Mouse (Mus musculus) lung, postnatal 0 days (tissue): ENCODE data around the gene Gm49342. TPM values are rescaled to one million over a fixed set of nuclear protein-coding genes. Genes with fewer than 3 reads are reported as not detected.

Experiments used
- ATAC-seq: fragments of 200-750 bp; cut with Nextera tagmentation; 2 replicates; pipeline ENCODE4 v1.8.0; 2017; ENCODE audit warnings: moderate library complexity
- DNase-seq: peaks from one replicate; pipeline ENCODE4 v3.0.0-alpha.2; 2016; ENCODE audit warnings: low spot score
- H3K27ac ChIP-seq: fragments of 300-500 bp; sonication (generic); 2 replicates; pipeline ENCODE4 v1.5.1; 2014; ENCODE audit warnings: antibody characterized with exemption, mild to moderate bottlenecking, low read length, mixed read lengths
- H3K27me3 ChIP-seq: fragments of 300-500 bp; sonication (generic); replicated peaks from 2 replicates; pipeline ENCODE4 v1.6.1; 2014; ENCODE audit warnings: low read length, mixed read lengths; ENCODE audit not compliant: insufficient read depth
- H3K36me3 ChIP-seq: fragments of 300-500 bp; sonication (generic); 2 replicates; pipeline ENCODE4 v1.6.1; 2014; ENCODE audit warnings: low read length, mixed read lengths; ENCODE audit not compliant: insufficient read depth
- H3K4me1 ChIP-seq: fragments of 300-500 bp; sonication (generic); 2 replicates; pipeline ENCODE4 v1.6.1; 2014; ENCODE audit warnings: antibody characterized with exemption, low read depth, low read length, mixed read lengths; ENCODE audit not compliant: insufficient read depth
- H3K4me2 ChIP-seq: fragments of 300-500 bp; sonication (generic); replicated peaks from 2 replicates; pipeline ENCODE4 v1.6.1; 2014; ENCODE audit warnings: low read depth, mild to moderate bottlenecking, low read length, moderate library complexity, mixed read lengths
- H3K4me3 ChIP-seq: fragments of 300-500 bp; sonication (generic); 2 replicates; pipeline ENCODE4 v1.5.1; 2014; ENCODE audit warnings: low read depth, low read length
- H3K9ac ChIP-seq: fragments of 300-500 bp; sonication (generic); replicated peaks from 2 replicates; pipeline ENCODE4 v1.6.1; 2014; ENCODE audit warnings: low read depth, mild to moderate bottlenecking
- H3K9me3 ChIP-seq: fragments of 300-500 bp; sonication (generic); 2 replicates; pipeline ENCODE4 v1.6.1; 2016; ENCODE audit warnings: low read length, mixed read lengths
- CTCF ChIP-seq: IDR thresholded peaks from 2 replicates; pipeline ENCODE4 v1.5.1; 2016; ENCODE audit warnings: antibody characterized with exemption, mild to moderate bottlenecking
- EP300 ChIP-seq: IDR thresholded peaks from 2 replicates; pipeline ENCODE4 v1.6.1; 2016; ENCODE audit warnings: antibody characterized with exemption, mild to moderate bottlenecking, control low read depth
- WGBS: fragments of 180-500 bp; shearing (Covaris S2); extraction: QIAGEN DNeasy Blood & Tissue Kit; methylation state at CpG from one replicate; pipeline ENCODE4 v1.1.7; 2014; 5-methylcytosine and 5-hydroxymethylcytosine counted together
- polyA plus RNA-seq: library from polyadenylated mRNA; unstranded; fragments of >200 nt; fragmentation: Nextera tagmentation; extraction: Ambion mirVana; gene quantifications from 2 replicates; pipeline ENCODE4 v1.2.1, GENCODE M21; 2015

Gene Gm49342
- polyA plus RNA-seq, 1 experiment from 2014 or later, result not detected

DNA sequence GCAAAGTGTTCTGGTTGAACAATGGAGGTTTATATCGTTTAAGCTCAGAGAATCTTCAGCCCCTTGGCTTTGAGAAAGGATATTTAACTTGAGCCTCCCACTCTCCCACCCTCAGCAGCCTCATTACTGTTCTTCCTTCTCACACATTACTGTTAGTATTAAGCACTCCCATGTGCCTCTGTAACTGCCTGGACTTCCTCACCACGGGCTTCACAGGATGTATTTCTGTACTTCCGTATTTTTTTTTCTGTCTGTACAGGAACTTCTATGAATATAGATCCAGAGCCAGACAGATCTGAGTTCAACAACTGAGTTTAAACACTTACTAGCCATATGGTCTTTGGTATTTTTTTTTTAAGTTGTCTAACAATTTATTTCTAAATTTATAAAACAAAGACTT is 52.8 kb downstream of the Gm49342 start:
- Histone ChIP-seq H3K36me3 (no peaks in the 10 kb centered on the region), H3K27me3 (no peaks in the 10 kb centered on the region), H3K4me2 (no peak overlapping the region), H3K9me3 (no peaks in the 10 kb centered on the region), H3K9ac (no peak overlapping the region), H3K27ac (no peak overlapping the region), H3K4me3 (no peak overlapping the region), H3K4me1 (no peaks in the 10 kb centered on the region)
- DNase-seq (peak; percentile 37), ATAC-seq (no peak)
- TF ChIP-seq CTCF, result no peak
- TF ChIP-seq EP300, result no peak
- 47% methylated on average over 3 of the region's 3 CpGs for WGBS

DNA sequence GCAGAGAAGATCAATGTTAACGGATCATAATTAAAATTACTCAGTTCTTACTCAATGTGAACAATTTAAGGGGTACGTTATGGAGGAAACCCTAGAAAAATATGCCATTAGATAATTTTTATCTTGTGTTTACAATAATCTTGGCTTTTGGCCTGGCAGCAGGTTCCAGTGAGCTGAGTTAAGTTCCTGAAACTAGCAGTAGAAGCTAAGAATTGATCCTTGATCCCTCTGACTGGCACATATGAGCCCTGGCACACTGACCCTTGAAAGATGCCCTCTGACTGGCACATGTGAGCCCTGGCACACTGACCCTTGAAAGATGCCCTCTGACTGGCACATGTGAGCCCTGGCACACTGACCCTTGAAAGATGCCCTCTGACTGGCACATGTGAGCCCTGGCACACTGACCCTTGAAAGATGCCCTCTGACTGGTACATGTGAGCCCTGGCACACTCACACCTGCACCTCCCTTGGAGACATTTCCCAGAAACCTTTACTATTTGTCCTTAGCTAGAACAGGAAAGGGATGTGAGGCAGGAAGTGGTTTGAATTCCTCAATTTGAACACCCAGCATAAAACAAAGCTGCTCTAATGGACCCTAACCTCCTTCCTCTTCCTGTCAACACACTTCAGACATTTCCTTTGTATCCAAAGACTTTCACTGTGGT is 53.8 kb downstream of the Gm49342 start:
- H3K4me1 ChIP-seq, result no peaks in the 10 kb centered on the region
- H3K27me3 ChIP-seq, result no peaks in the 10 kb centered on the region
- peak; percentile 64 for DNase-seq
- no peak overlapping the region for H3K9ac ChIP-seq
- WGBS, result 35% methylated on average over 2 of the region's 2 CpGs
- peak; percentile 71 for ATAC-seq
- TF ChIP-seq CTCF (no peak), EP300 (peak; percentile 92)
- no peak overlapping the region for H3K4me3 ChIP-seq
- H3K9me3 ChIP-seq, result no peaks in the 10 kb centered on the region
- H3K27ac ChIP-seq, result peak overlapping the region; percentile 38; the same call in 1 of the 2 replicates
- H3K4me2 ChIP-seq, result no peak overlapping the region
- H3K36me3 ChIP-seq, result no peaks in the 10 kb centered on the region

DNA sequence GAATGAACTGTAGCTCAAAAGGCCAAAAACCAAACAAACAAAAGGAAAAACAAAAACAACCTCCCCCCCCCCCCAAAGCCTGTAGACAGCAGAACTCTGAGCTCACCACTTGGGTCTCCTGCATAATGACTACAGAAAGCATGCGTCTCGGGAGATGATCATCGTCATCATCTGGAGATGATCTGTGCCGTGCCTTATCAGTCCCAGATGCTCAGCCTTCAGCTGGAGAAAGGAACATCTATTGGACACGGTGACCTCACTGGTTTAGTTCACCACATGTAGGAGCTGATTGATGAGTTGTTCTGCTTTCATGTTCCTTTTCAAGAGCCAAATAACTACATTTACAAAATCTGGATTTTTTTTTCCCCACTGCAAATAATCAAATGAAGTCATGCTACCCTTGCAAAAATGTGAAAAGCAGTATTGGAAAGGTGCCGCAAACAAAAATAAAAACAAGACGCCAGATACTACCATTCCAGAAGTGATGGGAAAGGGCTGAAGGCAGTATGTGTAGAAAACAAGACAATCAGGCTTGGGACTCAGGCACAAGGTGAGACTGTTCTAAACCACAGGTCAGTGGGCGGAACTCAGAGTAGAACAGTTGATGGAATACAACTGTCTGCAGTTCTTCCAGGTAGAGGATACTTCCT is 63.0 kb downstream of the Gm49342 start, which contains the start of gene Rnase10:
Gene Rnase10, plus strand, starts transcription at position 600 of the 650 bp plus-strand sequence.
- ATAC-seq (no peak), DNase-seq (peak; percentile 13)
- H3K27me3 ChIP-seq, result no peaks in the 10 kb centered on the region
- no peak within 1 kb of the TSS for H3K4me3 ChIP-seq
- TF ChIP-seq EP300 (no peak), CTCF (no peak)
- H3K9ac ChIP-seq, result no peak within 1 kb of the TSS
- H3K4me1 ChIP-seq, result peaks cover 5% of the 10 kb centered on the region; the same call in 1 of the 2 replicates
- WGBS, result 74% methylated on average over 8 of the region's 8 CpGs
- H3K9me3 ChIP-seq, result no peaks in the 10 kb centered on the region
- no peaks in the 10 kb centered on the region for H3K36me3 ChIP-seq
- H3K4me2 ChIP-seq, result peak within 1 kb of the TSS; percentile 23
- H3K27ac ChIP-seq, result peak within 1 kb of the TSS; percentile 81

DNA sequence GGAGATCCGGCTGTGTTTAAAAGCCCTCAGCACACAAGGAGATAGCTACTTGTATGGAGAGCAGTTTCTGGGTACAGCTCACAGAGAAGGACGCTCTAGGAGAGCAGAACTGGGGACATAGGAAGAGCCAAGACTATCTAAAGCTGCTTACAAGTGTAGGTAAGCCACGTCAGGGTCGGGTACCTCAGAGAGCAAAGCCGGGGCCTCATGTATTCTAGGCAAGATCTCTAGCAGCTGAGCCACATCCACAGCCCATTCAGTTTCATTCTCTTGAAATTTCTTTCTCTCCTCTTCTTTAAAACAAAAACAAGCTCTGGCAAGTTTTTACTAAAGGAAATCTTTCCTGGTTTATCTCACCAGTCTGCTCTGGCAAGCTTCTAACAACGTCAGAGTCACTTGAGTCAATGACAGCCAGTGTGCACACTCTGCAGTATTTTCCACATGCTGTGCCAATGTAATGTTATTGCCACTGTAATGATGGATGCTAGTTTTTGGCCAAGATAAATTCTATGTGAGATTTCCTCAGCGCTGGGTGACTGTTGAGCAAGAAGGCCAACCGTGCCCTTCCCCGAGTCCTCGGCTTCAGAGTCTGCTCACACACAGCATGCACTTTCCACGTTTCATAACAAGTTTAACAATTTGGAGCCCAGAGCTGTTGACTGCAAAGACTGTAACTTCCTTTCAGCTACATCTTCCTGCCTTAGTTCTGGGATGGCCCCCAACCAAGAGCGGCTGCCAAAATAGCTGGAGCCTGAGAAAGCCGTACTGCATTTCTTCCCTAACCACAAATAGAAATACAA is 63.8 kb downstream of the Gm49342 start:
- TF ChIP-seq EP300 (peak; percentile 77), CTCF (no peak)
- Histone ChIP-seq H3K4me1 (peaks cover 5% of the 10 kb centered on the region; the same call in 1 of the 2 replicates), H3K9ac (no peak overlapping the region), H3K9me3 (no peaks in the 10 kb centered on the region), H3K36me3 (no peaks in the 10 kb centered on the region), H3K27ac (peak overlapping the region; percentile 81), H3K4me2 (peak overlapping the region; percentile 23), H3K27me3 (no peaks in the 10 kb centered on the region), H3K4me3 (no peak overlapping the region)
- ATAC-seq (peak; percentile 95), DNase-seq (peak; percentile 93)
- 38% methylated on average over 13 of the region's 13 CpGs for WGBS

DNA sequence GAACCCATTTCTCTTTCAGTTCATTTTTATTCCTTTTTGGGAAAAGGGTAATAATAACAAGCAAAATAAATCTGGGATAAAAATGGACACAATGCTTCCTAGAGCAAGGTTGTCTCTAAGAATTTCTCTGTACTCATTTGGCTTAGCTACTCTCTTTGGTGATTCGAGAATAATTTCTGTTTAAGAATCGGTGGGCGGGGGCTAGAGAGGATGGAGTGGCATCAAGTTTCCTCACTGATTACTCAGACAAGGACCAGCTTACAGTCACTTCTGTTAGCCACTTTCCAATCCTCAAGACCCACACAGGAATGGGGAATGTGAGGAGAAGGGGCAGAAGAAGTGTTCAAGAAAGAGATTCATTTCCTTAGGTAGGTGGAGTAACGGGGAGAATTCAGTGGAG is 64.5 kb downstream of the Gm49342 start:
- WGBS, result 61% methylated on average over 4 of the region's 4 CpGs
- peaks cover 5% of the 10 kb centered on the region; the same call in 1 of the 2 replicates for H3K4me1 ChIP-seq
- no peak for TF ChIP-seq EP300
- TF ChIP-seq CTCF, result no peak
- peak overlapping the region; percentile 43; the same call in 1 of the 2 replicates for H3K27ac ChIP-seq
- H3K4me2 ChIP-seq, result 0 out of 2 replicates have a peak overlapping the region, but pooled peaks have one; percentile 5
- no peak for ATAC-seq
- H3K36me3 ChIP-seq, result no peaks in the 10 kb centered on the region
- H3K9ac ChIP-seq, result no peak overlapping the region
- H3K9me3 ChIP-seq, result no peaks in the 10 kb centered on the region
- no peak for DNase-seq
- H3K27me3 ChIP-seq, result no peaks in the 10 kb centered on the region
- H3K4me3 ChIP-seq, result no peak overlapping the region

DNA sequence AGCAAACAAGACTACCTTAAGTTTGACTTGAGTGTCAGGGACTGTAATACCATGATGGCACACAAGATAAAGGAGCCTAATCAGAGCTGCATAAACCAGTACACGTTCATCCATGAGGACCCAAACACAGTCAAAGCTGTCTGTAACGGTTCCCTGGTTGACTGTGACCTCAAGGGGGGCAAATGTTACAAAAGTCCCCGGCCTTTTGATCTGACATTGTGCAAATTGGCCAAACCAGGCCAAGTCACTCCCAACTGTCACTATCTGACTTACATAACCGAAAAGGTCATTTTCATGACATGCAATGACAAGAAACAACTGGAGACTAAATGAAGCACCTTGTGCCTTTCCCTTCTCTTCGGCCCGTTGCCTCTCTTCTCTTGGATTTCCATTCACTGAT is 65.3 kb downstream of the Gm49342 start:
- Histone ChIP-seq H3K4me2 (no peak overlapping the region), H3K27ac (no peak overlapping the region), H3K4me1 (peaks cover 5% of the 10 kb centered on the region; the same call in 1 of the 2 replicates), H3K4me3 (no peak overlapping the region), H3K9me3 (no peaks in the 10 kb centered on the region), H3K9ac (no peak overlapping the region), H3K36me3 (no peaks in the 10 kb centered on the region), H3K27me3 (no peaks in the 10 kb centered on the region)
- no peak for TF ChIP-seq CTCF
- ATAC-seq (no peak), DNase-seq (no peak)
- WGBS, result 75% methylated on average over 6 of the region's 6 CpGs

Other genes with a start within 250 kb of the Gm49342 start
- gene Olfr748, start 237.1 kb upstream of the Gm49342 start, polyA plus RNA-seq, result not detected in 2 replicates
- gene Olfr749, start 199.4 kb upstream of the Gm49342 start, polyA plus RNA-seq, result not detected in 2 replicates
- gene Ttc5, start 159.0 kb upstream of the Gm49342 start, polyA plus RNA-seq, result 45.6 and 47.0 TPM in 2 replicates
- not detected in 2 replicates for gene Ccnb1ip1, start 136.8 kb upstream of the Gm49342 start, polyA plus RNA-seq
- 27.6 and 33.7 TPM in 2 replicates for gene Parp2, start 136.7 kb upstream of the Gm49342 start, polyA plus RNA-seq
- 11.1 and 13.0 TPM in 2 replicates for gene Tep1, start 74.0 kb upstream of the Gm49342 start, polyA plus RNA-seq
- gene Klhl33, start 47.0 kb upstream of the Gm49342 start, polyA plus RNA-seq, result 0.52 and 0.63 TPM in 2 replicates
- 96.7 and 102 TPM in 2 replicates for gene Osgep, start 19.6 kb upstream of the Gm49342 start, polyA plus RNA-seq
- 52.4 and 61.2 TPM in 2 replicates for gene Apex1, start 19.5 kb upstream of the Gm49342 start, polyA plus RNA-seq
- gene Pip4p1, start 13.7 kb upstream of the Gm49342 start, polyA plus RNA-seq, result 52.0 and 52.3 TPM in 2 replicates
- 74.6 and 76.8 TPM in 2 replicates for gene Pnp, start 13.4 kb upstream of the Gm49342 start, polyA plus RNA-seq
- 0.80 and 1.2 TPM in 2 replicates for gene Pnp2, start 11.5 kb downstream of the Gm49342 start, polyA plus RNA-seq
- gene Rnase10, start 63.2 kb downstream of the Gm49342 start, polyA plus RNA-seq, result 0.14 TPM in 1 of 2 replicates, not detected in the other
- gene Rnase9, start 97.4 kb downstream of the Gm49342 start, polyA plus RNA-seq, result not detected in 2 replicates
- not detected in 2 replicates for gene Rnase11, start 105.6 kb downstream of the Gm49342 start, polyA plus RNA-seq
- 0.27 and 0.55 TPM in 2 replicates for gene Rnase12, start 113.1 kb downstream of the Gm49342 start, polyA plus RNA-seq
- 0.05 and 0.10 TPM in 2 replicates for gene Olfr750, start 129.9 kb downstream of the Gm49342 start, polyA plus RNA-seq
- gene Rnase4, start 146.6 kb downstream of the Gm49342 start, polyA plus RNA-seq, result 423 and 443 TPM in 2 replicates
- gene Ang, start 146.6 kb downstream of the Gm49342 start, polyA plus RNA-seq, result 41.5 and 45.4 TPM in 2 replicates
- 0.08 and 0.15 TPM in 2 replicates for gene Eddm3b, start 169.9 kb downstream of the Gm49342 start, polyA plus RNA-seq
- 2.9 and 3.2 TPM in 2 replicates for gene Rnase6, start 179.4 kb downstream of the Gm49342 start, polyA plus RNA-seq
- gene Rnase1, start 202.3 kb downstream of the Gm49342 start, polyA plus RNA-seq, result 0.70 and 0.74 TPM in 2 replicates
- gene Rnase2b, start 217.7 kb downstream of the Gm49342 start, polyA plus RNA-seq, result 0.16 TPM in 1 of 2 replicates, not detected in the other